Mouse (Mus musculus) liver, postnatal 0 days (tissue): Measurements from ENCODE around the gene 1700016H13Rik. TPM values are rescaled to one million over a fixed set of nuclear protein-coding genes. Genes with fewer than 3 reads are reported as not detected.

Experiments used
- ATAC-seq: fragments of 200-750 bp; cut with Nextera tagmentation; 2 replicates; pipeline ENCODE4 v1.8.0; 2017; ENCODE audit warnings: mild to moderate bottlenecking, moderate library complexity
- DNase-seq: peaks from one replicate; pipeline ENCODE4 v3.0.0-alpha.2; 2016
- H3K27ac ChIP-seq: fragments of 300-500 bp; sonication (generic); 2 replicates; pipeline ENCODE4 v1.5.1; 2014; ENCODE audit warnings: antibody characterized with exemption, moderate library complexity, mild to moderate bottlenecking, low read depth
- H3K27me3 ChIP-seq: fragments of 300-500 bp; sonication (generic); 2 replicates; pipeline ENCODE4 v1.6.1; 2014; ENCODE audit warnings: low read length, control low read depth, mixed read lengths; ENCODE audit not compliant: insufficient read depth
- H3K36me3 ChIP-seq: fragments of 300-500 bp; sonication (generic); replicated peaks from 2 replicates; pipeline ENCODE4 v1.6.1; 2014; ENCODE audit warnings: mild to moderate bottlenecking, control low read depth, low read length, moderate library complexity, mixed read lengths; ENCODE audit not compliant: insufficient read depth
- H3K4me1 ChIP-seq: fragments of 300-500 bp; sonication (generic); 2 replicates; pipeline ENCODE4 v1.6.1; 2014; ENCODE audit warnings: antibody characterized with exemption, mild to moderate bottlenecking, control low read depth; ENCODE audit not compliant: insufficient read depth
- H3K4me2 ChIP-seq: fragments of 300-500 bp; sonication (generic); 2 replicates; pipeline ENCODE4 v1.6.1; 2014; ENCODE audit warnings: low read depth, mild to moderate bottlenecking, low read length, moderate library complexity, mixed read lengths
- H3K4me3 ChIP-seq: fragments of 300-500 bp; sonication (generic); 2 replicates; pipeline ENCODE4 v1.5.1; 2014; ENCODE audit warnings: low read depth, low read length
- H3K9ac ChIP-seq: fragments of 300-500 bp; sonication (generic); replicated peaks from 2 replicates; pipeline ENCODE4 v1.6.1; 2014; ENCODE audit warnings: mild to moderate bottlenecking, moderate library complexity
- H3K9me3 ChIP-seq: fragments of 300-500 bp; sonication (generic); 2 replicates; pipeline ENCODE4 v1.6.1; 2016; ENCODE audit warnings: mild to moderate bottlenecking, control low read depth, low read length, mixed read lengths
- CTCF ChIP-seq: sonication (generic); IDR thresholded peaks from 2 replicates; pipeline ENCODE4 v1.5.1; 2016; ENCODE audit warnings: antibody characterized with exemption, low read depth
- EP300 ChIP-seq: IDR thresholded peaks from 2 replicates; pipeline ENCODE4 v1.6.1; 2016; ENCODE audit warnings: antibody characterized with exemption, low read depth, mild to moderate bottlenecking
- WGBS: fragments of 180-500 bp; shearing (Covaris S2); extraction: QIAGEN DNeasy Blood & Tissue Kit; methylation state at CpG from one replicate; pipeline ENCODE4 v1.1.7; 2014; ENCODE audit not compliant: insufficient replicate concordance; 5-methylcytosine and 5-hydroxymethylcytosine counted together
- polyA plus RNA-seq: library from polyadenylated mRNA; unstranded; fragments of >200 nt; fragmentation: Nextera tagmentation; extraction: Ambion mirVana; gene quantifications from 2 replicates; pipeline ENCODE4 v1.2.1, GENCODE M21; 2015

Gene 1700016H13Rik
- polyA plus RNA-seq, 1 experiment from 2014 or later: not detected

DNA sequence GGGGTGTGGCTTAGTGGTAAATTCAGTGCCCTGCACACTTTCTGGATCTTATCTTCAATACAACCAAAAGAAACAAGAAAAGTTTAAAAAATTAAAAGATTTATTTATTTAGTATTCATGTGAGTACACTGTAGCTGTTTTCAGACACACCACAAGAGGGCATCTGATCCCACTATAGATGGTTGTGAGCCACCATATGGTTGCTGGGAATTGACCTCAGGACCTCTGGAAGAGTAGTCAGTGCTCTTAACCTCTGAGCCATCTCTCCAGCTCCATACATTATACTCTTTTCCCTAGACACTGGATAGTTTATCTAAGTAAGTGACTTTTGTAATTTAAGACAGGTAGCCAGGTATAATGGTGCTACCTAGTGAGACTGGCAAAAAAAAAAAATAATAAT is 35.4 kb upstream of the 1700016H13Rik start:
- no peaks in the 10 kb centered on the region for H3K9me3 ChIP-seq
- H3K9ac ChIP-seq: no peak overlapping the region
- peak overlapping the region; percentile 96 for H3K4me2 ChIP-seq
- no peaks in the 10 kb centered on the region for H3K36me3 ChIP-seq
- peaks cover 5% of the 10 kb centered on the region for H3K4me1 ChIP-seq
- no peak for DNase-seq
- H3K27me3 ChIP-seq: peaks cover 18% of the 10 kb centered on the region
- peak overlapping the region; percentile 79 for H3K4me3 ChIP-seq
- ATAC-seq: no peak
- H3K27ac ChIP-seq: peak overlapping the region; percentile 75; the same call in 1 of the 2 replicates
- peak; percentile 45; the same call in 1 of the 2 replicates for TF ChIP-seq CTCF
- no peak for TF ChIP-seq EP300

DNA sequence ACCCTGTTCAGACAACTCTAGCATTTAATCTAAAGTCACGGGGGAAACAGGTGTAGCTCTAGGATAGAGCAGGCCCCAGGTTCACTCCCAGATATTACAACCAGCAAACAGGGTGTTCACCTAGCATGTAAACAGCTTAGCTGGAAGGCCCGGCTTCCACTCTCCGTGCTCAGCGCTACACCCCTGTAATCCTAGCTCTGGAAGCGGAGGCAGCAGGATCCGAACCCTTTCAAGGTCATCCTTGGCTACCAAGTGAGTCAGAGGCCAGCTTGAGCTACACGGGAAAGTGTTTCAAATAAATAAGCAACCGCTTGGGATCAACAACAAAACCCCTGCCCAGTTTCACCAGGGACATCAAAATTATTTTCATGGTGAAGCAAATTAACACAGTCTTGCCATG is 34.4 kb upstream of the 1700016H13Rik start:
- H3K9me3 ChIP-seq: no peaks in the 10 kb centered on the region
- H3K9ac ChIP-seq: no peak overlapping the region
- no peak overlapping the region for H3K4me2 ChIP-seq
- peaks cover 18% of the 10 kb centered on the region for H3K27me3 ChIP-seq
- H3K27ac ChIP-seq: no peak overlapping the region
- 87% methylated on average over 8 of the region's 8 CpGs for WGBS
- H3K4me3 ChIP-seq: no peak overlapping the region
- peaks cover 5% of the 10 kb centered on the region for H3K4me1 ChIP-seq
- TF ChIP-seq EP300: no peak
- TF ChIP-seq CTCF: no peak
- no peaks in the 10 kb centered on the region for H3K36me3 ChIP-seq
- DNase-seq (no peak), ATAC-seq (no peak)

DNA sequence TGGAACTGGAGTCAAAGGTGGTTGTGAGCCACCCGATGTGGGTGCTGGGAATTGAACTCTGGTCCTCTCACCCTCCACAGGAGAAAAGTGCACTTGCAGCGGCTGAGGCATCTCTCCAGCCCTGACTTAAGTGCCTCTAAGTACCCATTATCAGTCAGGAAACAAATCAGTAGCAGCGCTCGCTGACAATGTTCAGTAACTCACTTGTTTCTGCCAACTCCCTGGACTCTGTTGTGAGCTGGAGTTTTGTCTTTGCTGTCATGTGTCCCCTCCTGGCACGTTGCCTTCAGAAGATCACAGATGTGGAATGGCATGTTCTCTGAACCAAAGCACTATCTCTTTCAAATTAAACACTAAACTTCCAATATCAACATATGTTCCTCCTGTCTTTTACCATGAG is 33.8 kb upstream of the 1700016H13Rik start:
- no peak overlapping the region for H3K4me3 ChIP-seq
- H3K27me3 ChIP-seq: peaks cover 18% of the 10 kb centered on the region
- TF ChIP-seq CTCF (no peak), EP300 (no peak)
- no peak for DNase-seq
- ATAC-seq: no peak
- H3K9ac ChIP-seq: no peak overlapping the region
- H3K9me3 ChIP-seq: no peaks in the 10 kb centered on the region
- no peak overlapping the region for H3K4me2 ChIP-seq
- 72% methylated on average over 5 of the region's 5 CpGs for WGBS
- H3K4me1 ChIP-seq: peaks cover 5% of the 10 kb centered on the region
- H3K27ac ChIP-seq: no peak overlapping the region
- H3K36me3 ChIP-seq: no peaks in the 10 kb centered on the region

DNA sequence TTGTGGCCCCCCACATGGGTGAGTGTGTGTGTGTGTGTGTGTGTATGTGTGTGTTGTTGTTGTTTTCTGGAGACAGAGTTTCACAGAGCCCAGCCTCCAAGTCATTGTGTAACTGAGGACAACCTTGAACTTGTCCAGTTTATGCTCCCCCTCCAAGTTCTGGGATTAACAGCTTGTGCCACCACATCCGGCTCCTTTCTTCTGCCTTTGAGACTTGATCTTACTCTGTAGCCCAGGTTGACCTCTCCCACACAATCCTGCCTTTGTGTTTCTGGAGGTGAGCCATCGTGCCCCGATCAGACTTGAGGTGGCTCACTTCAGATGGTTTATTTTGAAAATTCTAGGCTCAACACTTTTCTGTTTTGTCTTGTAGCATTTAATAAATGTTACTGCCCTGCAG is 26.0 kb upstream of the 1700016H13Rik start:
- no peaks in the 10 kb centered on the region for H3K36me3 ChIP-seq
- H3K4me3 ChIP-seq: no peak overlapping the region
- WGBS: 71% methylated on average over 3 of the region's 3 CpGs
- no peak for ATAC-seq
- H3K9me3 ChIP-seq: no peaks in the 10 kb centered on the region
- H3K27me3 ChIP-seq: no peaks in the 10 kb centered on the region
- H3K4me1 ChIP-seq: no peaks in the 10 kb centered on the region
- no peak for DNase-seq
- TF ChIP-seq CTCF: no peak
- TF ChIP-seq EP300: no peak
- no peak overlapping the region for H3K4me2 ChIP-seq
- no peak overlapping the region for H3K9ac ChIP-seq
- H3K27ac ChIP-seq: no peak overlapping the region

DNA sequence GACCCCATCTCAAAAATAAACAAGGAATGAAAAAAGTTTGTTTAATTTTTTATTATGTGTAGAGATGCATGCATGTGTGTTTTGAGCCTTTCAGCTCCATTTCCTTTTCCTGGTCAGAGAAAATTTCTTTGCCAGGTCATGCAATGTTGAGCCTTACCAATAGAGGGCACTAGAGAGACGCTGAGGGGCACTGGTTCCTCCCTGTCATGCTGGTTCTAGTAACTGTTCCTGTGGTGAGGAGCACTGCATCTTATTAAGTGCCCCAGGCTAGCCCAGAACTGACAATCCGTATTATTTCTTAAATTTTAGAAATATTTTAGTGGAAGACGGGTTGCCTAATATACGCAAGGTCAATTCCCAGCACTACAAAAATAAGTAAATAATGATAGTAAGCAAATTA is 24.6 kb upstream of the 1700016H13Rik start:
- Histone ChIP-seq H3K27ac (no peak overlapping the region), H3K4me3 (no peak overlapping the region), H3K4me2 (no peak overlapping the region), H3K27me3 (no peaks in the 10 kb centered on the region), H3K36me3 (no peaks in the 10 kb centered on the region), H3K9ac (no peak overlapping the region), H3K4me1 (no peaks in the 10 kb centered on the region), H3K9me3 (no peaks in the 10 kb centered on the region)
- ATAC-seq: peak; percentile 57; the same call in 1 of the 2 replicates
- no peak for TF ChIP-seq EP300
- peak; percentile 98 for TF ChIP-seq CTCF
- DNase-seq: peak; percentile 81
- WGBS: 33% methylated on average over 4 of the region's 4 CpGs

DNA sequence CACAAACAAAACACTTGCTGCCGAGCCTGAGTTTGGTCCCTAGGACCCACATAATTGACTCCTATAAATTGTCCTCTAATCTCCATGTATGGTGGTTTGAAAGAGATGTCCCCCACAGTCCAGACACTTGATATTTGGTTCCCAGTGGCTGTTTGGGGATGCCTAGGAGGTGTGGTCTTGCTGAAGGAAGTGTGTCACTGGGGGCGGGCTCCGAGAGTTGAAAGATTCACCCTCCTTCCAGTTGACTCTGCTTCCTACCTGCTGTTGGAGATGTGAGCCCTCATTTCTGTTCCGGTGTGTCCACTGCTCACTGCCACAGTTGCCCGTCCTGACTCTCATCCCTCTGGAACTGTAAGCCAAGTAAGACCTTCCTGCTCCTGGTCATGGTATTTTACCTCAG is 23.2 kb upstream of the 1700016H13Rik start:
- no peak overlapping the region for H3K9ac ChIP-seq
- DNase-seq (no peak), ATAC-seq (no peak)
- WGBS: 75% methylated on average over 5 of the region's 5 CpGs
- TF ChIP-seq CTCF (no peak), EP300 (no peak)
- no peak overlapping the region for H3K4me2 ChIP-seq
- H3K36me3 ChIP-seq: no peaks in the 10 kb centered on the region
- H3K27ac ChIP-seq: no peak overlapping the region
- H3K27me3 ChIP-seq: no peaks in the 10 kb centered on the region
- no peaks in the 10 kb centered on the region for H3K9me3 ChIP-seq
- H3K4me3 ChIP-seq: no peak overlapping the region
- H3K4me1 ChIP-seq: no peaks in the 10 kb centered on the region

DNA sequence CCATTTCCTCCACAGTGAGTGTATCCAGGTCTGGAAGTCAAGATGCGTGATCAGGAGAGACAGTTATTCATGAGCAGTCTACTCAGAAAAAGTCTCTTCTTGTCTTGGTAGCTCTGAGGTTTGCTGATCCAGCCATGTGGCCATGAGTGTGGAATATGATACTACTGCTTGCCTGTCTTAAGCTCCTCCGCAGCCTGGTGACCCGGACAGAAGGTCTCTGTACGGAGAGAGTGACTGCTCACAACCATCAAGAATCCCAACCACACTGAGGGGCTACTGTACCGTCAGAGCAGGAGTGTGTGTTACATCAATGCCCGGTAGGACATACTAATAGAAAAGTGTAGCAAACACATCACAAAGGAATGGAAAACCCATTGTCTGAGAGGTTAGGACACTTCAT is 22.1 kb upstream of the 1700016H13Rik start:
- Histone ChIP-seq H3K9ac (no peak overlapping the region), H3K9me3 (no peaks in the 10 kb centered on the region), H3K4me3 (no peak overlapping the region), H3K4me1 (no peaks in the 10 kb centered on the region), H3K27me3 (no peaks in the 10 kb centered on the region), H3K4me2 (no peak overlapping the region), H3K27ac (no peak overlapping the region), H3K36me3 (no peaks in the 10 kb centered on the region)
- DNase-seq (no peak), ATAC-seq (no peak)
- TF ChIP-seq EP300 (no peak), CTCF (no peak)
- WGBS: 82% methylated on average over 6 of the region's 6 CpGs
